Mouse (Mus musculus): ENCODE data around the gene Gemin6. TPM values are rescaled to one million over a fixed set of nuclear protein-coding genes. Genes with fewer than 3 reads are reported as not detected.
"Not testable (repeated sequence)": the region's sequence is repeated elsewhere in the genome, so short reads cannot be mapped to it uniquely, and the experiment has no call there.

Gene Gemin6
- polyA plus RNA-seq (2016; fragmentation: Nextera tagmentation; extraction: Ambion mirVana) = 36.5 and 47.6 TPM in 2 replicates

DNA sequence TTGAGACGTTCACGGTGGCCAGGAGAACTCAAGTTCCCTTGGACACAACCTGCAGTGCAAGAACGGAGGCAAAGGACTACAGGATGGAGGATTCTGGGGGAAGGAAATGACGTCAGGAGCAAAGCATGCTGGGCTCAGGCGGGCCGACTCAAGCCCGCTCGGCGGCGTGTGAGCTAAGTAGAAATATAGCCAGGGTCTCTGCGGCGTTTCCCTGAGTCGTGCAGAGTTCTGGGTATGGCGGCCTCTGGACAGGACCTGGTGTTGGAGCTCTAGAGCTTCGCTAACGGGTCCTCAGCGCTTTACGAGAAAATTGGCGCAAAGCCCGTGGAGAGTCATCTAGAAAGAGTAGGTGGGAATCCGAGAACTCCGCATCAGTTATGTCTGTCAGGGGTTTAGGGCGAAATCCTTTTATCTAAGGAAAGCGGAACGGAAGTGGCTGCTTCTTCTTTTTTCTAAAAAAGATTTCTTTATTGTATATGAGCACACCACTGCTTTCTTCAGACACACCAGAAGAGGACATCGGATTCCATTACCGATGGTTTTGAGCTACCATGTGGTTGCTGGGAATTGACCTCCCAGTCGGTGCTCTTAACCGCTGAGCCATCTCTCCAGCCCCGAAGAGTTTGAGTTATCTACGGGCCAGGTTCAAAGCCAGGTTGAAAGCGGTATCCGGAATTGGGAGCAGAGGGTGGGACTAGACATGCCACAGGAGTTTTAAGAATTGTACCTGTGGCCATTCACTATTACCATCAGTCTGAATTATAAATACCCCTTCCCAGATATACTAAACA, at the start of gene Gemin6:
Gene Gemin6, plus strand, starts transcription at position 116 of the 791 bp plus-strand sequence.
- Histone ChIP-seq H3K27ac (peak within 1 kb of the TSS; percentile 91), H3K4me1 (no peaks in the 10 kb centered on the region), H3K27me3 (ENCODE audit: insufficient read depth, poor library complexity, severe bottlenecking) (no peaks in the 10 kb centered on the region), H3K36me3 (peaks cover 17% of the 10 kb centered on the region), H3K9me3 (no peaks in the 10 kb centered on the region), H3K4me3 (peak within 1 kb of the TSS; percentile 70)
- DNase-seq (ENCODE audit: low spot score) = peak; percentile 96
- under 1% methylated on average over 33 of the region's 33 CpGs for WGBS

GRCm38 (mm10) chr17:80174699-80175385, 49.4 kb upstream of the Gemin6 start:
- Histone ChIP-seq H3K36me3 (no peaks in the 10 kb centered on the region), H3K9me3 (no peaks in the 10 kb centered on the region), H3K4me3 (no peak overlapping the region), H3K4me1 (peaks cover 13% of the 10 kb centered on the region), H3K27me3 (ENCODE audit: insufficient read depth, poor library complexity, severe bottlenecking) (no peaks in the 10 kb centered on the region), H3K27ac (no peak overlapping the region)
- DNase-seq (ENCODE audit: low spot score) = no peak
- 71% methylated on average over 19 of the region's 19 CpGs for WGBS

GRCm38 (mm10) chr17:80175386-80175739, 48.9 kb upstream of the Gemin6 start:
- H3K9me3 ChIP-seq = no peaks in the 10 kb centered on the region
- H3K27ac ChIP-seq = no peak overlapping the region
- WGBS = 81% methylated on average over 4 of the region's 4 CpGs
- no peak overlapping the region for H3K4me3 ChIP-seq
- no peaks in the 10 kb centered on the region for H3K36me3 ChIP-seq
- no peak for DNase-seq (ENCODE audit: low spot score)
- H3K27me3 ChIP-seq (ENCODE audit: insufficient read depth, poor library complexity, severe bottlenecking) = no peaks in the 10 kb centered on the region
- H3K4me1 ChIP-seq = peaks cover 13% of the 10 kb centered on the region

- 84% methylated on average over 3 of the region's 3 CpGs for WGBS
- Histone ChIP-seq H3K4me1 (peaks cover 13% of the 10 kb centered on the region), H3K27me3 (ENCODE audit: insufficient read depth, poor library complexity, severe bottlenecking) (no peaks in the 10 kb centered on the region), H3K4me3 (no peak overlapping the region), H3K9me3 (no peaks in the 10 kb centered on the region), H3K27ac (no peak overlapping the region), H3K36me3 (no peaks in the 10 kb centered on the region)
- no peak for DNase-seq (ENCODE audit: low spot score)
Measured at GRCm38 (mm10) chr17:80175966-80176365, 48.3 kb upstream of the Gemin6 start.

- not testable (repeated sequence) for H3K4me3 ChIP-seq, H3K27ac ChIP-seq
- WGBS = 92% methylated on average over 3 of the region's 3 CpGs
Measured at GRCm38 (mm10) chr17:80178846-80179245, 45.4 kb upstream of the Gemin6 start.

DNA sequence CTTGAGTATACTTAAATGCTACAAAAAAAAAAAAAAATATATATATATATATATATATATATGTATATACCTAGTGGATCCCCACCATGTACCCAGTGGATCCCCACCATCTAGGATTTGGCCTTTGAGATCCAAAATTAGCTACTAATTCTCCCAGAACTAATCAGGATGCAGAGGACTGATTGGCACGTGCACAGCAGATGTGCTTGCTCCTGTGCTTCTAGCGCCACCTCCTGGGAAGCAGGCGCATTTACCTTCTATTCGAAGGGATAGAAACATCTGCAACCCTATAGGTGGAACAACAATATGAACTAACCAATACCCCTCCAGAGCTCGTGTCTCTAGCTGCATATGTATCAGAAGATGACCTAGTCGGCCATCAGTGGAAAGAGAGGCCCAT, 44.3 kb upstream of the Gemin6 start:
- 2% methylated on average over 6 of the region's 6 CpGs for WGBS
- no peak overlapping the region for H3K4me3 ChIP-seq
- no peak overlapping the region for H3K27ac ChIP-seq
- H3K4me1 ChIP-seq = peaks cover 7% of the 10 kb centered on the region; the same call in 1 of the 2 replicates
- no peaks in the 10 kb centered on the region for H3K36me3 ChIP-seq
- peak; percentile 84 for DNase-seq (ENCODE audit: low spot score)
- no peaks in the 10 kb centered on the region for H3K9me3 ChIP-seq
- no peaks in the 10 kb centered on the region for H3K27me3 ChIP-seq (ENCODE audit: insufficient read depth, poor library complexity, severe bottlenecking)

More at GRCm38 (mm10) chr17:80178846-80179245, 45.4 kb upstream of the Gemin6 start:
- H3K36me3 ChIP-seq; DNase-seq (ENCODE audit: low spot score); H3K27me3 ChIP-seq (ENCODE audit: insufficient read depth, poor library complexity, severe bottlenecking); H3K9me3 ChIP-seq: not testable (repeated sequence)
- peaks cover 13% of the 10 kb centered on the region for H3K4me1 ChIP-seq

DNA sequence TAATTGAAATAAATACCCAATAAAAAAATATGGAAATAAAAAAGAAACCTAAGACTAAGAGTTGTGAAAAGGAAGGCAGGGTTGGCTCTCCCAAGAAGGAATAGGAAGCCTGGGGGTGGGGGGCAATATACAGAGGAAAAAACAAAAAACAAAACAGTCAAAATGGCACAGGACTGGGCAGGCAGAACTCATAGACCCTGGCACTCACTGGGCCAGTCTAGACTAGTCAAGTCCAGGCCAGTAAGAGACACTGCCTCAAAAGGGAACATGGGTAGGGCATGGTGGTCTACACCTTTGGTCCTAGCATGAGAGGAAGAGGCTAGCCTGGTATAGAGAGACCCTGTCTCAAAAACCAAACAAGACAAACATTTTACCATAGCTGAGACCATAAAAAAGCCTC, 43.8 kb upstream of the Gemin6 start:
- no peak for DNase-seq (ENCODE audit: low spot score)
- H3K27me3 ChIP-seq (ENCODE audit: insufficient read depth, poor library complexity, severe bottlenecking) = no peaks in the 10 kb centered on the region

DNA sequence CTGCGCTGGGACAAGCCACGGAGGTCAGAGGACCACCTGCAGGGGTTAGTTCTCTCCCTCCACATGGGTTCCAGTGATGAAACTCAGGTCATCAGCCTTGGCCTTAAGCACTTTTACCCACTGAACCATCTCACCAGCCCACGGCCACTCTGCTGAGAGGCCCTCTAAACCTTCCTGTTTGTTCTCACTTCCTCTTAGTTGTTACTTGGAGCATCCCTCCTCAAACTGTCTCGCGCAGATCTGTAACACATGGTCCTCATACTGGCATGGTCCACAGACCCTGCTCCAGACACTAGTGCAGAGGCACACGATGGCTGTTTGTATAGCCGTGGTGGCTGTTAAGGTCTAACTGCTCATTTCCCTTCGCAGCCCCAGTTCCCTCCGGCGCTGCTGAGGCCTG, 40.6 kb upstream of the Gemin6 start:
- H3K27me3 ChIP-seq (ENCODE audit: insufficient read depth, poor library complexity, severe bottlenecking) = no peaks in the 10 kb centered on the region
- H3K9me3 ChIP-seq = no peaks in the 10 kb centered on the region
- H3K4me3 ChIP-seq = no peak overlapping the region
- H3K36me3 ChIP-seq = no peaks in the 10 kb centered on the region
- WGBS = 80% methylated on average over 10 of the region's 10 CpGs
- H3K27ac ChIP-seq = no peak overlapping the region
- 0 out of 2 replicates have a peak, but pooled peaks cover 4% of the 10 kb centered on the region for H3K4me1 ChIP-seq
- no peak for DNase-seq (ENCODE audit: low spot score)

More for the DNA sequence above, 43.8 kb upstream of the Gemin6 start:
- Histone ChIP-seq H3K27ac (no peak overlapping the region), H3K36me3 (no peaks in the 10 kb centered on the region), H3K9me3 (no peaks in the 10 kb centered on the region), H3K4me1 (0 out of 2 replicates have a peak, but pooled peaks cover 4% of the 10 kb centered on the region), H3K4me3 (no peak overlapping the region)

DNA sequence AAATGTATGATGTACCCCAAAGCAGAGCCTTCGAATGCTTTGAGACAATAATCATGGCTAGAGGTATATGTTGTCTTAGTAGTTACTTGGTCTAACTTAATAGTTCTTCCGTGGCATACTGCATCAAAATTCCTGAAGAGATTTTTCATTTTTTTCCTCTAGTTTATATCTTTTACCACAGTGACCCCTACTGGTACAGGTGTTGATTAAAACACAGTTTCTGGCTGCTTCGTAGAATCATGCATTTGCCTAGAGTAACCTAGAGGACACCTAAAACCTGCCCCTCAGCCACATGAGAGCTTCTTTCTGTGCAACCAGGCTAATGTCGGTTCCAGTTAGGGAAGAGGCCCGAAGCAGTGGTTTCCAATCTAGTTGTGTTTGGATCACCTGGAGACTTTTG, 31.2 kb upstream of the Gemin6 start:
- Histone ChIP-seq H3K4me1 (no peaks in the 10 kb centered on the region), H3K27ac (no peak overlapping the region), H3K36me3 (peaks cover 35% of the 10 kb centered on the region), H3K9me3 (no peaks in the 10 kb centered on the region), H3K27me3 (ENCODE audit: insufficient read depth, poor library complexity, severe bottlenecking) (no peaks in the 10 kb centered on the region), H3K4me3 (no peak overlapping the region)
- WGBS = 64% methylated on average over 5 of the region's 5 CpGs
- no peak for DNase-seq (ENCODE audit: low spot score)

DNA sequence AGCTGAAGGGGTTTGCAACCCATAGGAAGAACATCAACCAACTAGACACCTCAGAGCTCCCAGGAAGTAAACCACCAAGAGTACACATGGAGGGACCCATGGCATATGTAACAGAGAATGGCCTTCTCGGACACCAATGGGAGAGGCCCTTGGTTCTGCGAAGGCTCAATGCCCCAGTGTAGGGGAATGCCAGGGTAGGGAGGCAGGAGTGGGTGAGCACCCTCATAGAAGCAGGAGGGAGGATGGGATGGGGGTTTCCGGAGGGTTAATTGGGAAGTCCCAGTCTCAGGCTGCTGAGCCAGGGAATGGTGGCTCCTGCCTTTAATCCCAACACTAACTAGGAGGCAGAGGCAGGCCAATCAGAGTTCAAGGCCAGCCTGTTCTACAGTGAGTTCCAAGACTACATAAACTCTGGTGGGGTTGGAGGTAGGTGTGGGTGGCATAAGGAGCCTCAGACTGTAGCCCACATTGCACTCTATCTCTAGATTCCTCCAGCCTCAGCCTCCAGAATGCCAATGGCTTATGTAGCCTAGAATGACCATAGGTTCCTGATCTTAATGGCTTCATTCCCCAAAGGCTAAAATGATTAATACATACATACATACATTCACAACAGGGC, 25.0 kb upstream of the Gemin6 start:
- no peak overlapping the region for H3K27ac ChIP-seq
- no peaks in the 10 kb centered on the region for H3K4me1 ChIP-seq
- no peaks in the 10 kb centered on the region for H3K27me3 ChIP-seq (ENCODE audit: insufficient read depth, poor library complexity, severe bottlenecking)
- peaks cover 90% of the 10 kb centered on the region for H3K36me3 ChIP-seq
- 84% methylated on average over 3 of the region's 3 CpGs for WGBS
- H3K9me3 ChIP-seq = no peaks in the 10 kb centered on the region
- no peak overlapping the region for H3K4me3 ChIP-seq
- no peak for DNase-seq (ENCODE audit: low spot score)

- H3K9me3 ChIP-seq = no peaks in the 10 kb centered on the region
Measured at GRCm38 (mm10) chr17:80205657-80206056, 18.6 kb upstream of the Gemin6 start.

GRCm38 (mm10) chr17:80206301-80206670, 18.0 kb upstream of the Gemin6 start:
- H3K36me3 ChIP-seq = peaks cover 45% of the 10 kb centered on the region
- peak overlapping the region; percentile 97 for H3K4me3 ChIP-seq
- peak overlapping the region; percentile 100 for H3K27ac ChIP-seq
- under 1% methylated on average over 36 of the region's 36 CpGs for WGBS
- H3K9me3 ChIP-seq = no peaks in the 10 kb centered on the region
- no peak for DNase-seq (ENCODE audit: low spot score)
- 0 out of 2 replicates have a peak, but pooled peaks cover 7% of the 10 kb centered on the region for H3K4me1 ChIP-seq
- H3K27me3 ChIP-seq (ENCODE audit: insufficient read depth, poor library complexity, severe bottlenecking) = no peaks in the 10 kb centered on the region

More at GRCm38 (mm10) chr17:80205657-80206056, 18.6 kb upstream of the Gemin6 start:
- Histone ChIP-seq H3K36me3 (peaks cover 51% of the 10 kb centered on the region), H3K27me3 (ENCODE audit: insufficient read depth, poor library complexity, severe bottlenecking) (no peaks in the 10 kb centered on the region), H3K4me1 (0 out of 2 replicates have a peak, but pooled peaks cover 7% of the 10 kb centered on the region), H3K27ac (peak overlapping the region; percentile 100), H3K4me3 (peak overlapping the region; percentile 97)
- 28% methylated on average over 5 of the region's 5 CpGs for WGBS
- DNase-seq (ENCODE audit: low spot score) = no peak
